Mouse (Mus musculus) heart, adult 2 months (tissue): Measurements from ENCODE around the gene Kcnc3.

ENCODE experiments used
- CTCF ChIP-seq: fragments of 200-600 bp; IDR thresholded peaks from 2 replicates; pipeline ENCODE4 v1.8.1; 2022; ENCODE audit warnings: antibody characterized with exemption, mild to moderate bottlenecking, moderate library complexity
- POLR2A ChIP-seq: fragments of 200-500 bp; IDR thresholded peaks from 2 replicates; pipeline ENCODE4 v1.6.1; 2011; ENCODE audit warnings: mild to moderate bottlenecking, low read depth, low read length, control low read depth; ENCODE audit not compliant: insufficient read depth

- TF ChIP-seq CTCF, result no peak
- no peak for TF ChIP-seq POLR2A
Measured at GRCm38 (mm10) chr7:44604619-44605018, 14.2 kb downstream of the Kcnc3 start.
